Mouse (Mus musculus): ENCODE measurements around the gene Mettl27.
A peak's percentile ranks its signal among the peaks of the same experiment; 100 is the strongest.

GRCm38 (mm10) chr5:134985633-134986297 is 53.6 kb downstream of the Mettl27 start, which contains the start of gene Cldn3:
- TF ChIP-seq CTCF (IDR thresholded peaks at IDR 0.05; ENCODE audit: low read depth, low read length) (no peak), POLR2A (IDR thresholded peaks at IDR 0.05; ENCODE audit: extremely low read depth, insufficient read depth, low read length) (peak; percentile 99)

Data from liver, adult 2 months (tissue).